Mouse (Mus musculus) neural tube, embryonic 15.5 days (tissue): ENCODE measurements at regions not wholly inside any gene's neighbourhood (a gene's known extent, or its start where the extent isn't known, plus 50 kb on each side); places are given as distances from the start of the nearest gene placed in this dataset.
A peak's percentile ranks its signal among the peaks of the same experiment; 100 is the strongest.

Experiments used
- ATAC-seq: fragments of 200-750 bp; cut with Nextera tagmentation; 2 replicates; pipeline ENCODE4 v1.8.0; 2017; ENCODE audit warnings: mild to moderate bottlenecking, moderate TSS enrichment, moderate library complexity; ENCODE audit not compliant: low FRiP score
- H3K27ac ChIP-seq: fragments of 300-500 bp; sonication (generic); replicated peaks from 2 replicates; pipeline ENCODE4 v1.5.1; 2015; ENCODE audit warnings: mild to moderate bottlenecking, inconsistent platforms
- H3K27me3 ChIP-seq: fragments of 300-500 bp; sonication (generic); replicated peaks from 2 replicates; pipeline ENCODE4 v1.6.1; 2015; ENCODE audit warnings: inconsistent platforms
- H3K36me3 ChIP-seq: fragments of 300-500 bp; sonication (generic); 2 replicates; pipeline ENCODE4 v1.6.1; 2015; ENCODE audit warnings: inconsistent platforms
- H3K4me1 ChIP-seq: fragments of 300-500 bp; sonication (generic); 2 replicates; pipeline ENCODE4 v1.6.1; 2015; ENCODE audit warnings: inconsistent platforms
- H3K4me2 ChIP-seq: fragments of 300-500 bp; sonication (generic); 2 replicates; pipeline ENCODE4 v1.6.1; 2015; ENCODE audit warnings: inconsistent platforms, mild to moderate bottlenecking, moderate library complexity
- H3K4me3 ChIP-seq: fragments of 300-500 bp; sonication (generic); replicated peaks from 2 replicates; pipeline ENCODE4 v1.5.1; 2015; ENCODE audit warnings: mild to moderate bottlenecking, inconsistent platforms
- H3K9ac ChIP-seq: fragments of 300-500 bp; sonication (generic); replicated peaks from 2 replicates; pipeline ENCODE4 v1.6.1; 2015; ENCODE audit warnings: mild to moderate bottlenecking, inconsistent platforms
- H3K9me3 ChIP-seq: fragments of 300-500 bp; sonication (generic); replicated peaks from 2 replicates; pipeline ENCODE4 v1.6.1; 2016; ENCODE audit warnings: inconsistent platforms
- WGBS: fragments of 180-500 bp; shearing (Covaris S2); methylation state at CpG from one replicate; pipeline ENCODE4 v1.1.7; 2015; ENCODE audit warnings: mixed read lengths; 5-methylcytosine and 5-hydroxymethylcytosine counted together

DNA sequence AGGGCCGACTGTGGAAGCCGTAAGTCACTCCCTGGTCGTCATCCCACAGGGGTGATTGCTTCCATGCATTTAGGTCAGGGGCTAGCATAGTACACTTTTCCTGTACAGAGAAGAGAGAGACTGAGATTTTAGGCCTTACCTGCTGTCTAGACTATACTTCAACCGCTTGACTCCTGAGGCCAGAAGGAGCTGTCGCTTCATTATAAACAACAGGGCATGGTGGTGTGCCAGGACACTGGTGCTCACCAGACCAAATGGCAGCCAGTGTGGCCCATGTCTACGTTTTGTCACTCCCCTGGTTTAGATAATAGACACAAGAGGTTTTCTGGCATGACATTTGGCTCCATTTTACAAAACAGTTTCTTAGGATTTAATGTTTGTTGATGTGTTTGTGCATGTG is 79.4 kb downstream of the Gas1 start:
- H3K4me3 ChIP-seq: no peak overlapping the region
- 43% methylated on average over 6 of the region's 6 CpGs for WGBS
- H3K9ac ChIP-seq: no peak overlapping the region
- no peaks in the 10 kb centered on the region for H3K36me3 ChIP-seq
- H3K27me3 ChIP-seq: no peaks in the 10 kb centered on the region
- H3K4me1 ChIP-seq: peaks cover 15% of the 10 kb centered on the region; the same call in 1 of the 2 replicates
- no peak overlapping the region for H3K4me2 ChIP-seq
- peak overlapping the region; percentile 20; the same call in 1 of the 2 replicates for H3K27ac ChIP-seq
- H3K9me3 ChIP-seq: no peaks in the 10 kb centered on the region
- ATAC-seq: no peak

DNA sequence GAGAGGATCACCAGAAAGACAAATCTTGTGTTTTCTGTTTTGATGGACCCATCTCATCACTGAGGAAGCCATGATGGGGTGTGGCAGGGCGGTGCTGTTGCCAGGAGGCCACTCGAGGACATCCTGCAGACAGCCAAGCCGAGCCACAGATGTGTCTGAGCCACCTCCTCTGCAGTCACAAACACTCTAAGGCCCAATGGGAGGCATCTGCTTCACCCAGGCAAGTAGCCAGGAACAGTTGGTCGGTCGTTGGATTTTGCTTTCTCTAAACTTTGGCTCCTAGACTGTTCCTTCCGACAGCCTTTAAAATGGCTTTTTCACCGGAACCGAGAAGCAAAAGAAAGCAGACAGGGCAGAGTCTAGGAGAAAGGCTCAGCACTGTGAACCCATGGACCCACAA is 90.5 kb downstream of the Gas1 start:
- no peaks in the 10 kb centered on the region for H3K27me3 ChIP-seq
- 77% methylated on average over 8 of the region's 8 CpGs for WGBS

DNA sequence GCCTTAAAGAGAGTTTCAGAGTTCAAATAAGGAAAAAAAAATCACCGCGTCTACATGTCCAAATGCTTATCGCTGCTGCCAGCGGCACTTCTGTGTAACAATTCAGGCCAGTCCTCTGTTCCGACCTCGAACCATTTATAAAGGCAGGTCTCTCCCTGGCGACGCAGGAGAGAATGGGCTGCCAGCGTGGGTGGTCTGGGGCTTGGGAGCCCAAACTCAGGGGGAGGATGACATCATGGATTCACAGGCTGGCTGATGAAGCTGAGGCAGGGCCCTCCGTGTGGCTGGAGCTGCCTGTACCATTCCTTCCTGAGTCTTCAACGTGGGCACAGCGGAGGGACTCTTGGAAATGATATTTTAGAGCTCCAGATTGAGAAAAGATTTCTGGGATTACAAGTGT is 92.2 kb downstream of the Gas1 start:
- 11% methylated on average over 12 of the region's 12 CpGs for WGBS
- H3K9me3 ChIP-seq: no peaks in the 10 kb centered on the region
- H3K27ac ChIP-seq: no peak overlapping the region
- H3K9ac ChIP-seq: 0 out of 2 replicates have a peak overlapping the region, but pooled peaks have one; percentile 34
- H3K27me3 ChIP-seq: no peaks in the 10 kb centered on the region
- no peak overlapping the region for H3K4me3 ChIP-seq
- peaks cover 8% of the 10 kb centered on the region; the same call in 1 of the 2 replicates for H3K4me1 ChIP-seq
- H3K36me3 ChIP-seq: no peaks in the 10 kb centered on the region
- peak overlapping the region; percentile 36 for H3K4me2 ChIP-seq
- peak; percentile 66; the same call in 1 of the 2 replicates for ATAC-seq

More for the DNA sequence above, 90.5 kb downstream of the Gas1 start:
- Histone ChIP-seq H3K9me3 (no peaks in the 10 kb centered on the region), H3K4me2 (no peak overlapping the region), H3K9ac (no peak overlapping the region), H3K4me1 (peaks cover 8% of the 10 kb centered on the region; the same call in 1 of the 2 replicates), H3K36me3 (no peaks in the 10 kb centered on the region), H3K4me3 (no peak overlapping the region), H3K27ac (no peak overlapping the region)
- ATAC-seq: no peak

DNA sequence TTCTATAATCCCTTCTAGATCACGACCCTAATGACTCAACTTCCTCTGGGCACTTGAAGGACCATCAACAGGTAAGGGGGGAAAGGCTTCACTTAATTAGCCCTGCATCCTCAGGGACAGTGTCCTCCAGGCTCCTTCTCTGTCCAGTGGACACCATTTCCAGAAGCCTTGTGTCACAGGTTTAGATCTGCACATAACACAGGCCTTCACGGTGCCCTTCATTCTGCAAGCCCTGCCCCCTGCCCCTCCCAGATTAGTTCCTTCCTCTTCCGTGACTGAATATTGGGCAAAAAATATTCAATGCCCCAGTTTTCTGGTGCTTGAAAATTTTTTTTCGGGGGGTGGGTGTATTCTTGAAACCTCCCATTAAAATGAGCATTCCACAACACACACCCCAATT is 92.9 kb downstream of the Gas1 start:
- H3K9me3 ChIP-seq: no peaks in the 10 kb centered on the region
- no peak for ATAC-seq
- H3K4me1 ChIP-seq: peaks cover 8% of the 10 kb centered on the region; the same call in 1 of the 2 replicates
- no peak overlapping the region for H3K9ac ChIP-seq
- no peaks in the 10 kb centered on the region for H3K36me3 ChIP-seq
- no peak overlapping the region for H3K27ac ChIP-seq
- no peaks in the 10 kb centered on the region for H3K27me3 ChIP-seq
- WGBS: 70% methylated on average over 4 of the region's 4 CpGs
- no peak overlapping the region for H3K4me2 ChIP-seq
- H3K4me3 ChIP-seq: no peak overlapping the region

DNA sequence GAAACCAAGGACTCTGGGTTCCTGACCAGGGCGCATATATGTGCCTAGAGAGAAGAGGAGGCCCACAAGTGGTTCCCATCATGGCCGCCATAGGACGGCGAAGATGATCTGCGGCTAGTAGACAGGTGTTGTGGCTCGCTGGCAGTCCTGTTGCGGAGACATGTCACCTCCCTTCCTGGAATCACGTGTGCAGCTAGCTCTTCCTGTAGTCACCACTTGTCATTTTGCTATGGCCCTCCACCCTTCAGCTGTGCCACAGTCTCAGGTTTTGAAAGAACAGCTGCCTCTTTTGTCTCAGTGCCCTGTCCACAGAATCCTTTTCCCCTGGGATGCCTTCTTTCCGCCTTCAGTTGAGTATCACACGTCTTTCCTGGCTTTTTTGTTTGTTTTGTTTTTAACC is 97.1 kb downstream of the Gas1 start:
- no peak for ATAC-seq
- Histone ChIP-seq H3K9ac (no peak overlapping the region), H3K27me3 (no peaks in the 10 kb centered on the region), H3K4me2 (no peak overlapping the region), H3K9me3 (no peaks in the 10 kb centered on the region), H3K4me1 (peaks cover 7% of the 10 kb centered on the region; the same call in 1 of the 2 replicates), H3K27ac (no peak overlapping the region), H3K4me3 (no peak overlapping the region), H3K36me3 (no peaks in the 10 kb centered on the region)
- WGBS: 89% methylated on average over 10 of the region's 10 CpGs

DNA sequence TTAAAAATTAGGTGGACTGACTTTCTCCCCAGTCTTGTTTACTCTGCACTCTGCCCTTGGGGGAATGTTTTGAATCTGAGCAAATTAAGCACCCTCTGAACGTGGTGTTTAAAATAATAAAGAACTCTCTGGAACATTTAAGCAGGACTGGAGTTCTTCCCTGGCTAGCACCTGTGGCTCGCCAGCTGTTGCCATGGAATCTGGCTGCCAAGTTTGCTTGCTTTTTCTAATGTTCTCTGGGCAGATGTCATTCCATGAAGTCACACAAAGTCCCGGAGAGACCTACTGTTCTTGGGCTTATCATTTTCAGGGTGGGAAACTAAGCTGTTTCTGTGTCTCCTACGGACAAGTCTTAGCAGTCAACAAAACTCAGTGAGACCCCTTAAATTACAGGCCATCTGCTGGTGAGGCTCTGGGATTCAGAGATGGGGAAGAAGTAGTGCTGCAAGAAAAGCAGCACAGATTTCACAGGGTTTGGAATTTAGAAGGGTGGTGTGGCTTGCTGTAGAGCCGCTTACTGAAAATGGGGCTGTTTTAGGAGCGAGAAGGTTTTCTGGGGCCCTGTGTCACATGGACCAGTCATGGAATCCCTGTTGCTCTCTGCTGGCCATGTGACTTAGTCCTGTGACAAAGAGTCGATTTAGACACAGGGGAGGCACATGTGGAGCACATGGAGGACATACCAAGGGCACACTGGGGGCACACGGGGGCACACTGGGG is 98.7 kb downstream of the Gas1 start:
- no peaks in the 10 kb centered on the region for H3K36me3 ChIP-seq
- H3K27me3 ChIP-seq: no peaks in the 10 kb centered on the region
- whole genome bisulfite sequencing: 76% methylated on average over 8 of the region's 8 CpGs
- H3K9ac ChIP-seq: no peak overlapping the region
- H3K9me3 ChIP-seq: no peaks in the 10 kb centered on the region
- no peak for ATAC-seq
- H3K4me2 ChIP-seq: no peak overlapping the region
- H3K4me3 ChIP-seq: no peak overlapping the region
- H3K27ac ChIP-seq: no peak overlapping the region
- no peaks in the 10 kb centered on the region for H3K4me1 ChIP-seq

DNA sequence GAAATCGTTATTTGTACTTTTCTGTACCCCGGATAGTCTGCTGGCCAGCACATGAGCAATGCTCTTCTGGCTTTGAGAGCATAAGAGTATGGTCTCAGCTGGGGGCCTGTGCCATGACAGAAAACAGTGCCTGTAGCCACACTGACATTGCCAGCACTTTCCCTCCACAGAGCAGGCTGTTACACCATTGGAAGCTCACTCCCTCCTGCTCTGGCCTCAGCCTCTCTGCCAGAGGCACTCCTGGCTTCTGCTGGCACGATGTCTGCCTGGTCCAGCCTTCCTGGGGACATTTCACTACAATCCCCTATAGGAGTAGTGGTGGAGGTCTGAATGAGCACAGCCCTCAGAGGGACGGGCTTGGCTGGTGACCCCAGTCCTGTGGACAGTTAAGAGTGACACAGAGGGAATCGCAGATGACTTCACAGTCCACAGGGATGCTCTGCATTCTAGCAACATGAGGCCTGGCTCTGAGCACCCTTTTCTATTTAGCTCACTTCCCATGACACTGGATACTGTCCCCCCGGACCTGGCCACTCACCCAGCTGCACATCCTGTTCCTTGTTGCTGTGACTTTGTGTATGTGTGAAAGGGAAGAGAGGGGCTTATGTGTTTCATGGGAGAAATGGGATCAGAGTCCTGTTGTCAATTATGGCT is 100.9 kb downstream of the Gas1 start:
- H3K9ac ChIP-seq: no peak overlapping the region
- no peaks in the 10 kb centered on the region for H3K36me3 ChIP-seq
- H3K27ac ChIP-seq: no peak overlapping the region
- H3K27me3 ChIP-seq: no peaks in the 10 kb centered on the region
- 67% methylated on average over 6 of the region's 6 CpGs for WGBS
- H3K4me3 ChIP-seq: no peak overlapping the region
- H3K9me3 ChIP-seq: no peaks in the 10 kb centered on the region
- H3K4me2 ChIP-seq: no peak overlapping the region
- 0 out of 2 replicates have a peak, but pooled peaks cover 3% of the 10 kb centered on the region for H3K4me1 ChIP-seq
- ATAC-seq: no peak

DNA sequence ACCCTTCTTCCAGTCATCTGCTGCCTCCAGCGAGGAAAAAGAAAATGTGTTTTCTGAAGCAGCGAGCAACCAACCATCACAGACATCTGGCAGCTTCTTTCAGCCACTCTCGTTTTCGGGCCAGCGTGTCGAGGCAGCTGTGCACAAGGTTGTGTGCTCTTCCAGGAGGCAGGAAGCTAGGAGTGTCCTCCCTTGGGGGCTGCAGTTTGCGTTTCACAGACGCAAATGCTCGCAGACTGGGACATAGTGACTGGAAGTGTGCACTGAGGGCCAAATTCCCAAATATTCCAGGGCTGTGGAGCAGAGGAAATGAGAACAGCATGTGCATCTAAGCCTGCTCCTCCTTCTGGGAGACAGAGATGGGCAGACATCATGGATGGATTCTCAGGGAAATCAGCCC is 105.6 kb downstream of the Gas1 start:
- Histone ChIP-seq H3K4me2 (no peak overlapping the region), H3K9ac (no peak overlapping the region), H3K27ac (peak overlapping the region; percentile 54; the same call in 1 of the 2 replicates), H3K4me1 (0 out of 2 replicates have a peak, but pooled peaks cover 3% of the 10 kb centered on the region), H3K4me3 (no peak overlapping the region), H3K27me3 (no peaks in the 10 kb centered on the region), H3K36me3 (no peaks in the 10 kb centered on the region), H3K9me3 (no peaks in the 10 kb centered on the region)
- no peak for ATAC-seq
- WGBS: 55% methylated on average over 9 of the region's 9 CpGs

DNA sequence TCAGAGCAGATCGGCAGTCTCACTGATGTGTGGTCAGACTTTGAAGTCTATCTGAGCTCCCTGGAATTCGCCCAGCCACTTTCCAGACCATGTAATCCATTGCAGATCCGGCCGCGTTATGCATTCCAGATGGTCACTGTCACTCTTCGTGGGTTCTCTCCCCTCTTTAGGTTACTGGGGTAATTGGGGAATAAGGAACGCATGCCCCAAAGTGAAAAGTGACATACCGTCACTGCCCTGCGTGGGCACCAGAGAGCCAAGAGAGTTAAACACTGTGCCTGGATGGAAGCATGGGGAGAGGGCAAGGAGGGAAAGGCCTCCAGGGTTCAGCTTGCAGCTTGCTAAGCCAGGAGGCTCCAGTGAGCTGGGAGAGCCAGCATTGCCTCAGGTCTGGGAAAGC is 108.0 kb downstream of the Gas1 start:
- ATAC-seq: no peak
- no peak overlapping the region for H3K27ac ChIP-seq
- no peaks in the 10 kb centered on the region for H3K36me3 ChIP-seq
- no peaks in the 10 kb centered on the region for H3K9me3 ChIP-seq
- H3K4me1 ChIP-seq: 0 out of 2 replicates have a peak, but pooled peaks cover 3% of the 10 kb centered on the region
- no peak overlapping the region for H3K4me2 ChIP-seq
- 66% methylated on average over 9 of the region's 9 CpGs for WGBS
- H3K4me3 ChIP-seq: no peak overlapping the region
- H3K9ac ChIP-seq: no peak overlapping the region
- H3K27me3 ChIP-seq: no peaks in the 10 kb centered on the region

DNA sequence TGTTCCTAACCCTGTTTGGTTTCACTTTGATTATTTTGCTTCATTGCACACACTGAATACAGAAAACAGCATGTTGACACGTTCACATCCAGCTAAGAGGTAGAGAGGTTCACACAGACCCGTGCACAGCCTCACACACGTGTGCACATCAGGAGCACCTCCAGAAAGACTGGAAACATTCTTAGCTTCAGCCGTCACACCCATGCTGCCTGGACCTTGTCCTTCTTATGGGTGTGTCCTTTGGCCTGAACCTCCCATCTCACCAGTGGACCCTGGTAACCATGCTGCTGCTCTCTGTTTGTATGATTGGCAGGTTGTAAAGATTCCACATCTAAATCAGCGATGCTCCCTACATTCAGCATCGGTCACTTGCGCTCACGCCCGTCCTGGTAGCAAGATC is 109.8 kb downstream of the Gas1 start:
- Histone ChIP-seq H3K9me3 (no peaks in the 10 kb centered on the region), H3K27ac (no peak overlapping the region), H3K27me3 (no peaks in the 10 kb centered on the region), H3K4me1 (0 out of 2 replicates have a peak, but pooled peaks cover 3% of the 10 kb centered on the region), H3K4me3 (no peak overlapping the region), H3K9ac (no peak overlapping the region), H3K4me2 (no peak overlapping the region), H3K36me3 (no peaks in the 10 kb centered on the region)
- WGBS: 83% methylated on average over 9 of the region's 9 CpGs
- no peak for ATAC-seq

DNA sequence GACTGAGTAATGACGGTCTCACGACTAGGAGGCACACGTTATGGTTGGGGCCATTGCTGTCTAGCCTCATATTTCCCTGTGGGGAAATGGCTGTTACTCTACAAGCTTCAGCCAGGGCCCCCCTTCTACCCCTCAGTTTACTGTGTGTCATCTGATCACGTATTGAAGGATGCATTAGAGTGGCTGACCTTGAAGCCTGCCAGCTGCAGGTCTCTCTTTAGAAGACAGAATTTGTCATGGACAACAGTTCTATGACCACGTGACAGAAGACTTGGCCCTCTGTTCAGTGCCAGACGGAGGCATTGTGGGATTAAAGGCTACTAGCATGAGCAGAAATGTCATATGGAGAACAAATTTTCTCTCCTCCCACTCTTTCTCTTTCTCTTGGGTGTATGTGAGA is 115.6 kb downstream of the Gas1 start:
- no peak for ATAC-seq
- WGBS: 82% methylated on average over 6 of the region's 6 CpGs
- no peaks in the 10 kb centered on the region for H3K36me3 ChIP-seq

DNA sequence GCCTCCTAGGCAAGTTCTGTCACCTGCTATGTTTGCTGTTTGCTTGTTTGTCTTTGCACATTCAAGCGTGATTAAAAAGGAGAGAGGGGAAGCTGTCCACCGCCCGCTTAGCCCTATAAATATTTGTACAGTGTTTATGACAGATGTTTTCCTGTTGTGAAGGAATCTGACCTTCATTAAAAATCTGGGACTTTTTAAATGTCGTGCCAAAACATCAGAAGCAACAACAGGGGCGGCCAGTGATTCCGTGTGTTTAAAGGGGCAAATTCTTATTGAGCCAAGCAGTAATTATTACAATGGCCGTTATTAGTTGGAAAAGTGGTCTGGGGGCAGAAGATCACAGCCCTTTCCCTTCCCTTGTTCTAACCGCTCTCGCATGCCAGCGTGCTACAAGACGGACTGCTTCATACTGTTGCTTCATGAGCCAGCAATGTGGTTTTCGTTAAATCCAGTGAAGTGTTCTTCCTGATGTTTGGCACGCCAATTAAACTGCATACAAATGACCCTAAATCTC is 119.3 kb downstream of the Gas1 start:
- Histone ChIP-seq H3K36me3 (no peaks in the 10 kb centered on the region), H3K9me3 (no peaks in the 10 kb centered on the region), H3K4me3 (no peak overlapping the region), H3K9ac (no peak overlapping the region), H3K4me1 (peaks cover 10% of the 10 kb centered on the region), H3K27ac (no peak overlapping the region), H3K27me3 (no peaks in the 10 kb centered on the region), H3K4me2 (no peak overlapping the region)
- ATAC-seq: no peak
- 31% methylated on average over 13 of the region's 13 CpGs for WGBS

More for the DNA sequence above, 115.6 kb downstream of the Gas1 start:
- Histone ChIP-seq H3K27ac (no peak overlapping the region), H3K27me3 (no peaks in the 10 kb centered on the region), H3K4me2 (no peak overlapping the region), H3K9ac (no peak overlapping the region), H3K4me3 (no peak overlapping the region), H3K9me3 (no peaks in the 10 kb centered on the region), H3K4me1 (peaks cover 10% of the 10 kb centered on the region)
